Mouse (Mus musculus): Measurements from ENCODE around the gene Ttc21b.

- no peak for TF ChIP-seq POLR2A (IDR thresholded peaks at IDR 0.05; ENCODE audit: control insufficient read depth, extremely low read depth, insufficient read depth, low read length, poor library complexity)
- TF ChIP-seq CTCF (IDR thresholded peaks at IDR 0.05; ENCODE audit: borderline replicate concordance, control insufficient read depth, extremely low read depth, insufficient read depth, low read length, poor library complexity) = no peak
Measured at GRCm38 (mm10) chr2:66146473-66146872, 109.9 kb downstream of the Ttc21b start.

All from thymus, adult 2 months (tissue).